Mouse (Mus musculus) CD4-positive, CD25-positive, alpha-beta regulatory T cell, adult 4 months (primary cell): ENCODE measurements around the gene Samd14. TPM values are rescaled to one million over a fixed set of nuclear protein-coding genes. Genes with fewer than 3 reads are reported as not detected.

Experiments used
- ATAC-seq: one replicate; pipeline ENCODE4 v1.8.0; 2017
- polyA plus RNA-seq, 2 experiments: library from polyadenylated mRNA; unstranded; fragments of 100-300 nt; shearing (Covaris generic); gene quantifications; one replicate each; pipeline ENCODE4 v1.2.1; 2017

The Samd14 gene
- polyA plus RNA-seq, 2 experiments from 2014 or later = 0.87 to 0.94 TPM

- no peak for ATAC-seq
Observed at GRCm38 (mm10) chr11:95037306-95037705, 27.6 kb downstream of the Samd14 start.

- no peak for ATAC-seq
Observed at GRCm38 (mm10) chr11:95038156-95038817, 28.6 kb downstream of the Samd14 start.

GRCm38 (mm10) chr11:95038818-95039655 lies 29.4 kb downstream of the Samd14 start:
- no peak for ATAC-seq

- no peak for ATAC-seq
Observed at GRCm38 (mm10) chr11:95039766-95040165, 30.1 kb downstream of the Samd14 start.

GRCm38 (mm10) chr11:95040491-95041138 lies 30.9 kb downstream of the Samd14 start:
- no peak for ATAC-seq

GRCm38 (mm10) chr11:95041139-95041609 lies 31.5 kb downstream of the Samd14 start, which contains the start of gene Pdk2:
Gene Pdk2, minus strand, starts transcription at chr11:95041354.
- peak; percentile 99 for ATAC-seq

- no peak for ATAC-seq
Observed at GRCm38 (mm10) chr11:95042096-95042495, 32.4 kb downstream of the Samd14 start.

- no peak for ATAC-seq
Observed at GRCm38 (mm10) chr11:95043060-95043459, 33.4 kb downstream of the Samd14 start.

- no peak for ATAC-seq
Observed at GRCm38 (mm10) chr11:95043608-95044007, 33.9 kb downstream of the Samd14 start.

GRCm38 (mm10) chr11:95044185-95044870 lies 34.6 kb downstream of the Samd14 start:
- ATAC-seq = no peak

GRCm38 (mm10) chr11:95046980-95047680 lies 37.5 kb downstream of the Samd14 start:
- peak; percentile 91 for ATAC-seq

- ATAC-seq = no peak
Observed at GRCm38 (mm10) chr11:95053062-95053461, 43.4 kb downstream of the Samd14 start.

- no peak for ATAC-seq
Observed at GRCm38 (mm10) chr11:95056768-95057501, 47.3 kb downstream of the Samd14 start.

GRCm38 (mm10) chr11:95069226-95069957 lies 59.7 kb downstream of the Samd14 start:
- no peak for ATAC-seq

- ATAC-seq = no peak
Observed at GRCm38 (mm10) chr11:95070140-95071107, 60.7 kb downstream of the Samd14 start.

GRCm38 (mm10) chr11:95071266-95071665 lies 61.6 kb downstream of the Samd14 start:
- ATAC-seq = no peak

- no peak for ATAC-seq
Observed at GRCm38 (mm10) chr11:95072136-95072535, 62.5 kb downstream of the Samd14 start.

GRCm38 (mm10) chr11:95072804-95073203 lies 63.1 kb downstream of the Samd14 start:
- ATAC-seq = no peak

GRCm38 (mm10) chr11:95073835-95074234 lies 64.2 kb downstream of the Samd14 start:
- no peak for ATAC-seq
